Mouse (Mus musculus): ENCODE measurements around the gene Trim45.

Trim45 gene

DNA sequence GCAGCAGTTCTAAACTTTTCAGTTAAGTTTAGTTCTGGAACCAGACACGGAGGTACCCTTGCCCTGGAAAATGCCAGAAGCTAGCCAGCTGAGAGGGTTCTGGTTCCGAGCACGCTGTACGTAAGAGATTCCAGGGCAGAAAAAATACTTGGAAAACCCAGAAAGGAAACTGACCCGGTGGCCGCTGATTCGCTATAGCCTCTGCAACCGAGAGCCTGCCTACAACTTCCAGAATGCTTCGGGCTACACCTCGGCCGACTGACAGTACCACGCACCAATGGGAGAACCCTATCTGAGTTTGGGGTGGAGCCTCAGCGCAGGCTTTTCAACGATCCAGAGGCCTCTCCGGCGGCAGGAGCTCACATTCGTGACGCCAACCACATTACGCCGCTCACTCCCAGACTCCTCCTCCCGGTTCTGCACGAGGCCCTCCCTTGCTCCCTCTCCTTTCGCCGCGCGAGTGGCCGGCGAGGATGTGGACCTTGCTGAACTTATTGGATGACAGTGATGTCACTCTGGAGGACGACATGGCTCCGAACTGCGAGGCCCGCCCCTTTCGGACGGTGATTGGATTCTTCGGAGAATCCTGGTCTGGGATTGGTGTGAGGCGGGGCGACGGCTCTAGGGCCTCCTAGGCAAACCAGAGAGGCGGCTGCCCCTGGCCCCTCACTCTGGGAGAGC is at the start of gene Trim45:
Gene Trim45 (plus strand): TSS at position 378 of the 681 bp plus-strand sequence.
- peak; percentile 90 for DNase-seq

DNA sequence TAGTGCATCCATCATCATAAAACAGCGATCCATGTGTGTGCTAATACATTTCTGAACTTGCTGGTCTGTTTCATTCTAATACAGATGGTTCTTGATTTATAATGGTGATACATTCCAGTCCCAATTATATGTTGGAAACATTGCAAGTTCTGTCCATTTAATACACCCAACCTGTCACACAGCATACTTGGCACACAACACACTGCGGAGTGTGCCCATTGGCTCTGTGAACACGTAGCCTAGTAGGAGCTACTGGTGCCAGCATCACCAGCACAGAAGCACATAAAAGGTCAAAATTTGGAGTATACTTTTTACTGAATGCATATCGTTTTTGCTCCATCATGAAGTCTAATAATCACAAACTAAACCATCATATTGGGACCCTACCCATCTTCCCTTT is 44.9 kb upstream of the Trim45 start:
- DNase-seq: no peak

DNA sequence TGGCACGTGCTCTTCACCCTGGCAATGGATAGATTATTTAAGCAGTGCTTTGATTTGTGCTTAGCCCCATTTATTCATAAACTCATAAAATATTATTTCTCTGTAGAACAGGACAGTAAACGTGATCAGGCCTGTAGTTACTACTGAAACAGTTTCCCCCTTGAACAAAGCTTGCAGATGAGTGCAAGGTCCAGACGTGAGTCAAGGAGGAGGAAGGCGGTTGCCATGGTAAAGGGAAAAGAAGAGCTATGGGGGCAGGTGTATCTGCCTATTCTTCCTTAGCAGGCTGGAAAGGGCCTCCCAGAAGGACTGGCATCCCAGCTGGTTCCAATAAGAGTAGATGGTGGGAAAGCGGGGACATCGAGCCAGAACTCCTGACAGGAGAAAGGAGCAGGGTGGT is 40.6 kb upstream of the Trim45 start:
- DNase-seq: no peak

DNA sequence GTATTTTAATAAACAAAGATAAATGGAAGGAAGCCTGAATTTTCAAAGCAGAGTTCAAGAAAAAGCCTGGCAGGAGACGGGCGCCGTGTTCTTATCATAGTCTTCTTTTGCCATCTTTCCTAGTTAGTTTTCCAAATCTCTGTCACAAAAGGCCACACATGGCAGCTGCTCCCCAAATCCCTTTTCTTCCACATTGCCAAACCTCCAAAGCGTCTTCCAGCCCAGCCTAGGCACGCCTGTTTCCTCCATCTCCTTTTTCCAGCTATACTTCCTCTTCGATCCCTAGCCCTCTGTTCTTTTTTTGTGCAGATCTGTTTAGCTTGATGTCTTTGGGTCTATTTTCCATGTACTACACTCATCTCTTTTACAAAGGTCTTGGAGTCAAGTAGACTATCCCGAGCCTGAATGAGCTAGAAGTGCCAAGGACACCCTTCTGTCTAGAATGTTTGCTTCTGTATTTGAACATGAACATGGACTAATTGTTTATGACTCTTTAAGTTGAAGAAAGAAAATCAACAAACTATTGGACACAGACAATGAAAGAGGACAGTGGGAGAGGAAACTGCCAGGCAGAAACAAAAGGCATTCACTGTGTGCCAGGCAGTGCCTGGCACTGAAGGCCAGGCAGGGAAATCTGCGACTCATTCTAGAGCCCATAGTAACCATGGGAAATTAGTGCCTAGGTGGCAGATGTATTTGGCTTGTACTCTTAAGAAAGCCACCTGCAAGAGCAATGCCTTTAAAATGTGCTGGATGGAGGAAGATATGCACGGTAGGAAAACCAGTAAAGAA is 40.0 kb upstream of the Trim45 start:
- DNase-seq: no peak

DNA sequence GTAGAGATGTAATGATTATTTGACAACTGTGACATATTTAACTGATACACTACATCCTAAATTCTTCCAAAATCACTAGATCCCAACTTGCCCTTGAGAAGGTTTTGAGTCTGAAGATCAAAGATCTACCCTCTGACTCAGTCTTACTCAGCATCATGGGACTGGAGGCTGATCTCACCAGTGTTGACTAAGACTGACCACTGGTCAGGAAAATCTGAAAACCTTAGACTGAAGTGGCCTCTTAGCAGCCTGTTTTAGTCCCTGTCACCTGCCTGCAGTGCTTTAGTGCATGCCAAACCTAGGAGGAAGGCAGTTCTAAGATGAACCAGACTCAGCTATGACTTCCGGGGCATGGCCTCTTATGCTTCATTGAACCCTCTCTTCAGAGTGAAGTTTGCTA is 32.8 kb upstream of the Trim45 start:
- DNase-seq: no peak

DNA sequence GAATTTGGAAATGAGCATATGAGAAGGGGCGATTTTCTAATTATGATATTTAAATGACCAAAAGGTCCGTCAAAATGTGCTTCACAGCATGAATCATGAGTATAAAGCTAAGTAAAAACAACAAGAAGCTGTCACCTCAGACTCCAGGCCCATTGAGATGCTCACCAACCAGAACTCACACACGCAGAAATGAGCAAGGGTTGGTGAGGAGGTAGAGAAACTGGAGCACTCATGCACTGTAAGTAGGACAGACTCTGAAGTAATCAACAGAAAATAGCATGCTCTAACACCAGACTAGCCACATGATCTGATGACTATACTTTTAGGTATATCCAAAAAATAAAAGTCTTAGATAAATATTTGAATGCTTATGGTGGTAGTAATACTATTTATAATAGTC is 31.6 kb upstream of the Trim45 start:
- DNase-seq: no peak

DNA sequence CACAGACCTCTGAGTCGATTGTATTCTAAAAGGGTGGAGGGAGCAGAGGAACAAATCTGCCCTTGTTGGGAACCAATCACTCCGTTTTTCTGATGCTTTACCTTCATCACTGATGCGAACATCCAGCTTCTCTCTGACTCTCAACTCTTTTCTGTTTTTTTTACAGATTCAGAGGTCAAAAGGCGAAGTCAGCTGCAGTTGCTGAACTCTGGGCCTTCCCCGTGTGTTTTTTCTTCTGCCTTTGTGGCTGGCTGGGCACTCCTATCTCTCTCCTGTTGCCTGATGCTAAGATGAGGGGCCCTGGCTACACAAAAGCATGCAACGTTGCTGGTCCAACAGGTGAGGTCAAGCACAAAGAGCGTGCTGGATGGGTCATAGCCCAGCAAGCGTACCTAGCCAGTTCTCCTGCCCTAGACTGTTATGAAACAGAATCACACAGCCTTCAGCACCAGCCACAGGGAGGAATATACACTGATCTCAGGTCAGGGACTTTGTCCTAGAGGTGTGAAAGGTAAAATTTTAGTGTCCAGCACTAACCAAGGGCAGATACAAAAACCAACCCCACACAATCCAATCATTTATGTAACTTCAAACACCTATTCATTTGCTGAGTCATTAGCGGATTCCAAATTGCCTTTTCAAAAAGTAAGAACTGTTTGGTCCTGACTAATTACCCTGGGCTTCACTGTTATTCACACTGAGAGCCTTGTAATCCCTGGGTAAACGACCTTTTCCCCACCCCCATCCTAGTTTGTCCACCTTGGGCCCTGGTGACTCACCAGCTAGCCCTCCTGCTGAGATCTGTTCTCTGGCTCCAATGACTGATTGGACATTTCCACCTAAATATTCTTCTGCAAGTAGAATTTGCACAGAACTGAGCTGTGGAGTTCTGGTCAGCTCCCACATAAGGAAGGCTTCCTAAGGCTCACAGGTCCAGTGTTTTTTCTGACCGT is 29.3 kb upstream of the Trim45 start:
- DNase-seq: no peak

DNA sequence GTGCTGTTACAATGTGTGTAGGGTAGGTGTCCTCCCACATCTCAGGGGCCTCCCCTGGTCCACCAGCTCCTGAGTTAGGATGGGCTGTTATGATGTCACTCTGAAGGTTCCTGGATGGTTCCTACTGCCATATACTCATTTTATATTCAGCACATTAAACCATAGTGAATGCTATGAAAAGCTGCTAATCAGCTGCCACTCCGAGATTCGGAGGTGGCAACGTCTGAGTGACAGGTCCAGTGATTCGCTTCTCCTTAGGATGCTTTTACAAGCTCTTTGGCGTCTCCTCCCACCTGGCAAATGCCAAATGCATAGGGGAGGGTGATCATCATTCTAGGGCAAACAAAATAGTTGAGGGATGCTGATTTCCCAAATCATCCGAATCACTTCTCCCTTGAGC is 26.5 kb upstream of the Trim45 start:
- DNase-seq: no peak

DNA sequence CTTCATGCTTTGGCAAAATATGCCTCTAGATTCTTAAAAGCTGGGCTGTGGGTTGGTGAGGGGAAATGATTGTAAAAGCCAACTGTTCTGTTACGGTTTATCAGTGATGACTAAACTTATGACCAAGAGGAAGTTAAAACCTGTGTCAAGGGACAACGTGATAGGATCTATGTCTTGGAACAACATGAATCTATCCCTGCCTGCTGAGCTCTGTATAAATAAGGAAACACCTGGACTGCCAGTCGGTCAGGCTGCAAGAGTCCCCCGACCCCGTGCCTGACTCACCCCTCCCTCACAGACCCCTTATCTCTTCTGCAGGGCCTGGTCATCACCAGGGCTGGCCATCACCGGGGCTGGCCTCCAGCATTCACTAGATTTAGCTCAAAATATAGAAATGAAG is 15.9 kb upstream of the Trim45 start:
- no peak for DNase-seq

DNA sequence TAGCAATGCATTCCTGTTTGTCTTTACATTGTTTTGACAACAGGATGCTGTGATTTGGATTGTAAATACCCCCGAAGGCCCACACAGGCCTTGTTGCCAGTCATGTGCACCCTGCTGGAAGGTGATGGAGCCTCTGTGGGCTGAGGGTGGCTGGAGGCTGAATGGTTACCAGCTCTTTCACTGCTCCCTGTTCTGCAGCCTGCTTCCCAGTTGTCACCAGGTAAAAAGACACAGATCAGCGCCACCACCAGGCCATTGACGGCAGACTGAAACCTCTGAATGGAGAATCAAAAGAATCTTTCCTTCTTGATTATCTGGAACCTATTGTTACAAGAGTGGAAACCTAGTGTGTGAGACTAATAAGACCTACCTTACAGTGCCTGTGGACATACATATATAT is 15.1 kb upstream of the Trim45 start:
- DNase-seq: peak; percentile 11 to 21

DNA sequence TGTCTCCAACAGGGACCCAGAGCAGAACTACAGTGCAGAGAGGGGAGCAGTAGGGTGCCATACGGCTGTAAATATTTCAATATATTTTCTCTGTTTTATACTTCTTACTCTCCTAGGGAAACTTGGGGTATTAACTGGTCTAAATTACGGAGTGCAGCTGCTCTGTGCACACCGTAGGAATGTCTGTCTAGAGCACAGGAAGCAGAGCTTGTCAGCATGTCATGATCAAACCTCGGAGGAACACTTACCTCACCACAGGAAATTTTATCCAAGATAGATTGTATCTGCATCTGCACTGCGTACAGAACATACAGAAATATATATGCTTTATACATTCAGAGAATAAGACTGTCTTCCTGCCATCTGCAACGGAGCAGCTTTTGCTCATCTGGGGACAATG is 13.4 kb upstream of the Trim45 start:
- DNase-seq: no peak

DNA sequence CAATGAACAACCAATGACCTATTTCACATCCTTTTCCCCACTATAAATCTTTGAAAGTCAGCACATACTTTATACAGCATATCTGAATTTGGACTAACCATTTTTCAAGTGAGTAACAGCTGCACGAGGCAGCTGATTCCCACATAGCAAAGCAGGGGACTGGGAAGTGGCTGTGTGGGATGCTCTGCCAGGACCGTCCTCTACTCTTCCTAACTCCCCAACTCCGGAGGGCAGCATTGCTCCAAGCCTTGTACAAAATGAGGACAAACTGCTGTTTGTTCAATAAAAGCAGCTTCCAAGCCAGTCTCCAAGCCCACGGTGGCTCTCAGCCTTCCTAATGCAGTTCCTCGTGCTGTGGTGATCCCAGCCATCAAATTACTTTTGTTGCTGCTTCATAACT is 11.4 kb upstream of the Trim45 start:
- no peak for DNase-seq

DNA sequence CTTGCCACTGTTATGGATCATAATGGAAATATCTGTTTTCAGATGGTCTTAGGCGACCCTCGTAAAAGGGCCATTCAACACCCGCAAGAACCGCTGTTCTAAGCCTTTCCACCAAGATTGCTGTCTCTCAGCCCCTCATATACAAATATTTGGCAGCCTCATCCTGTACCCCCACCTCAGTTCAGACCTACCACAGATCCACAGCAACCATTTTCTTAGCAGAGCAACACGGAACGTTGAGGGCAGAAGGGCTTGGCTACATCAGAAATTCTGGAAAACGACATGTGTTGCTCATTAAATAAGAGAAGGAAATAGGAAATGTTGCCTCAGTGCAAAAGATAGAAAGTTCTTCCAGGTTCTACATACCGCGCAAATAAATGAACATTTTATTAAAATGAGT is 11.0 kb upstream of the Trim45 start:
- DNase-seq: no peak

DNA sequence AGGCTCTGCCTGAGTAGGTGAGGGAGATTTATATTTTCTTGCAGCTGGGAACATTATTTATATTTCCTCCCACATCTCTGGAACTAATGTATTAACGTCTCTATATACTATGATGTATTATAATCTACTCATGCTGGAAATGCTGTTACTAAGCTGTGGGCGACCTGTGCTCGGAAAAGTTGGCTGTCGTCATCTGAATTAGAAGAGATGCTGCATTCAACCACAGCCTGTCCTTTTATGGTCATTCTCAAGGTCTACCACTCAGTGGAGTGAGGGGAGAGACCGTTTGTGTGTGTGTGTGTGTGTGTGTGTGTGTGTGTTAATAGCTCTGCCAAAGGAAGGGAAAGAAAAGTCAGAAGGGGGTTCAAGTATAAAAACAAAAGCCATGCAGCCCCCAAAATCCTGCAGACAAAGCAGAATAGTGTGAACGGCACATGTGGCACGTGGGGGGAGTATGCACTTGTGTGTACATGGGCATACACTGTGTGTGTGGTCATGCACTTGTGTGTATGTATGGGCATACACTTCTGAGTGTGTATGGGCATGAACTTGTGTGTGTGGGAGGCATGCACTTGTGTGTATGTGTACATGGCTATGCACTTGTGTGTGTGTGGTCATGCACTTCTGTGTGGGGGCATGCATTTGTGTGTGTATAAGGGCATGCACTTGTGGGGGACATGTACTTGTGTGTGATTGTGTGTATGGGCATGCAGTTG is 10.3 kb upstream of the Trim45 start:
- DNase-seq: no peak

DNA sequence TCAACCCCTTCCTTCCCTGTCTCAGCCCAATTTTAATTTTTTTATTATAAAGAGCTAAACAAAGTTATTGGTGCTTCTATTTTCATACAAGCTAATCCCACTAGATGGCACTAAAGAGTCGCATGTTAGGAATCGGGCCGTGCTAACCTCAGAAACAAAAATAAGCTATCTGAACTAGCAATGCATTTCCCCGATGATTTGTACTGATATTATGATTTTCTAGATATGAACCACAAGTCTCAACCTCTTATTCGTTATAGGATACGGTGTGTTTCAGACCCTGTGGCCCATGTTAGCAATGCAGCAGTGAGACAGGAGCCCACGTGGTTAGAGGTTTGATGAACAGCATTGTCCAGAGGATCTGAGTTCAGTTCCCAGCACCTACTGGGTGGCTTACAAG is 5.2 kb upstream of the Trim45 start:
- peak; percentile 38 to 50 for DNase-seq

DNA sequence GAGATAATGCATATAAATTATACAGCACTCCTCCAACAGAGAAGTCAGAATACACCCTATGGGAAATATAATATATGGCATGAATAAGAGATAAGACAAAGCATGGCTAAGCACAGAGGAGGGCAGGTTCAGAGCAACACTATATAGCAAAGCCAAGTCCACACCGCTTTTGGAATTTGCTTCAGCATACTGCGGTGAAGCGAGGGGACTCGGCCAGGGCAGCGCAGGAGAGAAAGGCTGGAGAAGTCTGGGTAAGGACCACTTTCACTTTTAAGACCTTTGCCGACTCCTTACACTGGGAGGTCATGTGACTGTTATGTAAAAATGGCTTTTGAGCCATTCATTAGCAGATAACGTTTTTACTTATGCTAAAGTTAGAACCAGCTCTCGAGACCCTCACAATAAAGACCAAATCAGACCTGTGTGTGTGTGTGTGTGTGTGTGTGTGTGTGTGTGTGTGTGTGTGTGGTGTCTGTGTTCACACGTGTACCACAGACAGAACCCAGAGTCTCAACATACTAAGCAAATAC is 1.3 kb upstream of the Trim45 start:
- DNase-seq: peak in 1 of 2 experiments; percentile 7

DNA sequence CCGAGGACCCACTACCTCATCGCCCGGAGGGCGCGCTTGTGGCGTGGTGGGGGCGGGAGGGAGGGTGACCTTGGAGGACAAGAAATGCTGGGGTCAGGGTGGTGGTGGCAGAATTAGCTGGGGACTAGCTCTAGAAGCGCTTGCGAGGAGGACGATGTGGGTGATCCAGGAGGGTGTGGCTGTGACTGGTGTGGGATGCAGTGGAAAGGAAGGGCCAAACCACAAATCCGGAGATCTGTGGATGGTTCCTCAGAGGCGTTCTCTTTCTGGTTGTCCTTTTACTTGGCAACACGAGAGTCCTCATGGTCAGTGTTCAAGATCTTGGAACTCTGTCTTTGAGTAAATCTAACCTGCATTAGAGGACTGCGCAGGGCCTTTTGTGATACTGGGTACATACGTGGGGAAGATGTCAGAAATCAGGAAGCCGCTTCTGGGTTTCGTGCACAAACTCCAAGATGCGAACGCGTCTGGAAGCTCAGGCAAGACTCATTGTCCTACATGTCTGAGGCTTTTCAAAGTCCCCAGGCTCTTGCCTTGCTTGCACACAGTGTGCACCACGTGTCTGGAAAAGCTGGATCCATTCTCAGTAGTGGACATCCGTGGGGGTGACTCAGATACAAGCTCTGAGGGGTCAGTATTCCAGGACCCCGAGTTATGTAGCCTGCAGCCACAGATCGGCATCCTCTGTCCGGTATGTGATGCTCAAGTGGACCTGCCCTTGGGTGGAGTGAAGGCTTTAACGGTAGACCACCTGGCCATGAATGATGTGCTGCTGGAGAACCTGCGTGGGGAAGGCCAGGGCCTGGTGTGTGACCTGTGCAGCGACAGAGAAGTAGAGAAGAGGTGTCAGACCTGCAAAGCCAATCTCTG is 739 bp downstream of the Trim45 start:
- DNase-seq: no peak

DNA sequence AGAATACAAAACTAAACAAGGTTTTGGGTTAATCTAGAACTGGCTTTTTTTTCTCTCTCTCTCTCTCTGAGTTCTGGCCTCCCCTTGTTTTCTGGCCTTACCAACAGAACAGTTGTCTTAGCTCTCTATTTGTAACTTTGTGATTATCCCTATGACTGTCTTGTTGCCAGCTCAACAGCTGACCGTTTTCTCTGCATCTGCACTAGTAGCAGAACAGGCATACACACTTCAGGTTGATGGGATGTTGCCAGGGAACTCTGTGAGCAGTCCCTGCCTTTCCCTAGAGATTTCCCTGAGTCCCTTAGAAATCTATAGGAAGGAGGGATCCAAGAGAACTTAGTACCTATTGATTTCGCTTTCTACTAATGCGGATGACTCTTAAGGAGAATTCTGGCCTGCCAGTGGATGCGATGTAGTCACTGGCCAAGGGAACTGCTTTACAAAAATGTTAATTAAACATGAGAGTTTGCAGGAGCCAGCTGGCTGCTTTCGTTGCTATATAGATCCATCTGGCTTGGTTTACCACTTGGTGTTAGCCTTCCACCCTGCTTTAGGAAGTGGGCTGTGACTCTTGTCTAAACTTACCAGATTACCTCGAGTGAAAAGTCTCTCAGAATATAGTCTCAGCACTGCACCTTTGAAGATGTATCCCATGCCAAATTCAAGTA is 2.2 kb downstream of the Trim45 start:
- DNase-seq: no peak

DNA sequence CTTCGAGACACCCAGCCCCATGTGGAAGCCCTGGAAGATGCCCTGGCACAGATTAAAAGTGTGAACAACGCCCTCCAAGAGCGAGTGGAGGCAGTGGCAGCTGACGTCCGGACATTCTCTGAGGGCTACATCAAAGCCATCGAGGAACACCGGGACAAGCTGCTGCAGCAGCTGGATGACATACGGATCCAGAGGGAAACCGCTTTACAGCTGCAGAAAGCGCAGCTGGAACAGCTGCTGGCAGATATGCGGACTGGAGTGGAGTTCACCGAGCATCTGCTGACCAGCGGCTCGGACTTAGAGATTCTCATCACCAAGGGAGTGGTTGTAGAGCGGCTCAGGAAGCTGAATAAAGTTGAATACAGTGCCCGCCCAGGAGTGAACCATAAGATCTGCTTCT is 3.2 kb downstream of the Trim45 start:
- no peak for DNase-seq

DNA sequence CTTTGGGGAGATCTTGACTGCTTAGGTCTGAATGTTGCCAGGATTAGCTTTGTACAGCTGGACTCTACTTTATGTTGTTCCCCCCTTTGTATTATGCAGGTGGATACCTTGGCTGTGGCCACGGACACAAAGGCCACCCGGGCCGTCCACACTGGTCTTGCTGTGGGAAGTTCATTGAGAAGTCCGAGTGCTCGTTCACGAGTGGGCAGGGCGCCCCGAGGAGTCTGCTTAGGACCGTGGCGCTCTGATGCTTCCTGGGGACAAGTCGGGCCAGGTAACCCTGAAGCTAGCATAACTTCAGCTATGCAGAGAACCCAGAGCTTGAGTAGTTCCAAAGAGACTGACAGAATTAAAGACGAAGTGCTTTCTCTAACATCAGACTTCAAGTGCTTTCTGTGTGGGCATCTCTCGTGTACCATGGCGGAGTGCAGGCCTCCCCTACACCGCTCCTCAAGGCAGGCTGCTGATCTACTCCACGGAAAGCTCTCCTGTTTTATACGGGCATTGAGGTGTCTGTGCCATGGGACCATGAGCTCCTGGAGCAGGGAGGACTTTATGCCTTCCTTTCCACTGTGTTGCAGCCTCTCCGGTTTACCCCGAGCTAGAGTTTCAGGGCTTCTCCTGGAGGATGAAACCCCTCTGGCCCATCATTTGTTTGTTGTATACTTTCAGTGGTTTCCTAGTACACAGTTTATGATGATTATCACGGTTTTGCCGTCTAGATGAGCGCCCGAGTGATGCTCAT is 9.5 kb downstream of the Trim45 start:
- no peak for DNase-seq

Data from B cell, adult 2 months (primary cell).